Mouse (Mus musculus): ENCODE measurements around the gene Zfp609.

GRCm38 (mm10) chr9:65692959-65693603 is 134.3 kb downstream of the Zfp609 start:
- TF ChIP-seq CTCF (IDR thresholded peaks at IDR 0.05; ENCODE audit: borderline replicate concordance, insufficient read depth, low read length) (no peak), POLR2A (IDR thresholded peaks at IDR 0.05; ENCODE audit: low read depth, low read length) (no peak)

Measured in embryonic fibroblast, embryonic 13.5 days (primary cell).